Mouse (Mus musculus): ENCODE measurements at regions not wholly inside any gene's neighbourhood (a gene's known extent, or its start where the extent isn't known, plus 50 kb on each side); places are given as distances from the start of the nearest gene placed in this dataset.
A peak's percentile ranks its signal among the peaks of the same experiment; 100 is the strongest.

DNA sequence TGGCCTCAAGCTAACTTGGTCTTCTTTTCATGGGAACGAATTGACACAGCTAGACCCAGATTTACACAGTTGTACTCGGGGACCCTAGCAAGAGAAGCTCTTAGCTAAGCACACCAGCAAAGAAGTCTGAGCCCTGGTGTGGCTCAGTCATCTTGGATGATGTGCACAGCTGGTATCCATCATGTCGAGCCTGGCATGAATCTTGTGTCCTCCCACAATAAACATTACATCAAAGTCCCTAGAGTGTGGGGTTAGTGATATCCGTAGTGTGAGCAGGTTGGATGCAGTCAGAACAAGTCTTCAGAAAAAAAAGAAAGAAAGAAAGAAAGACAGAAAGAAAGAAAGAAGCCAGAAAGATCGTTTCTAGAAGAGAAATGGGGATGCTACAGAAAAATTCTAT lies 52.1 kb upstream of the Hmcn1 start:
- DNase-seq (ENCODE audit: low spot score in 2 of 2), result no peak

DNA sequence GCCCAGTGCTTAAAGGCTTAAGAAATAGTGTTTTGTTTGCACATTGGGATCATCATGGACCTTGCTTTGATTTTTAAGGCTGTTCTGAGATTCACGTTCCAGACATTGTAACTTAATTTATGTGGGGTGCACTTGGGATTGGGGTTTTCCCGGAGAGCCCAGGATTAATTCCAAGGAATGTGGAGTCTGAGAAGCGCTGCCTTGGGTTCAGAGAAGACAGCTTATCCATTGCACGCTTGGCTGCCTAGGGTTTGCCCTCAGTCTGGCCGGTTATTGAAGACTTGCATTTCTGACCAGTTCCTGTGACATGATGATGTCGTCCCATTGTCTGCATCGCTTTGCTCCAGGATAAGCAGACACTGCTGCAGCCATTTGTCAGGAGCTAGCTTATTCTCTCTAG lies 53.4 kb upstream of the Hmcn1 start:
- no peak for DNase-seq (ENCODE audit: low spot score in 2 of 2)

DNA sequence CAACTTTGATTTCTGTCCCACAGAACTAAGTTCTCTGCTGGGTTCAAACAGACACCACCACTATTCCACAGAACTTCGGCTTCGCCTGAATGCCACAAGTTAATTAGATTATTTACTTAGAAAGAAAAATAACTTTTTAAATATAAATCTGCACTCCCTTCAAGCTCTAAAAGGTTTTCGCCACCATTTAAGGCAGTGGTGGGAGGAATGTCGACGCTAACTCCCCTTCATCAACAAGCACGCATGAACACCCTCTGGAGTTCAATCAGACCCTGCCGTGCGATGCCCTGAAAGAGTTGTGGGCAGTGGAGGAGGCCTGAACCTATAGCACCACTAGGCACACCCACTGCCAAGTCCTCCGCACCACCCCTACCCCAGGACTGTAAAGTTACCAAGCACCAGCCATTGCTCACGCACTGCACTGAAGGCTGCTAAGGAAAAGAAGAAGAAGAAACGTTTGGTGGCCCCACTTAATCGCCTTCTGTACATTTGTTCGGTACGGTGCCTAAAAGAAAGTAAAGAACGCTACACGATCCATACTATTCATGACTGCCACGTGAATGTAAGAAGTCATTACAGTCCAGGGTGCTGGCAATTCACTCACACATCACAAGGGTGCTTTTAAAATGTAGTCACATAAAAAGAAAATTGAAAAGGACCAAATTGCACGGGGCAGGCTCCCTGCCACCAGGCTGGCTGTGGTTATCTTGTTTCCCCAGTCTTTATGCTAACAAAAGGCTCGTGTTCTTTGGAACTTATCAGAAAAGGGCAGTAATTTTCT lies 56.7 kb upstream of the Hmcn1 start:
- no peak for DNase-seq (ENCODE audit: low spot score in 2 of 2)

DNA sequence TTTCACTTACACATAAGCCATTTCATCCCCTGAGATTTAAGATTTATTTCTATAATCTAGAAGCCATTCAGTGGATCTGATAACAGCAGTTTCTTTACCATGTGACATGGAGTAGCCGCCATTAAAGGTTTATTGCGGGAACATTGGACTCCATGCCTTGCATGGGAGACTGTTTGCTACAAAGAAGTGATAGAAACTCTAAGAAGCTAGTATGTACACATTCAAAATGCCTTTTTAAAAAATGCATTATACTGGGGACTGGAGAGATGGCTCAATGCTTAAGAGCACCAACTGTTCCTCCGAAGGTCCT lies 57.2 kb upstream of the Hmcn1 start:
- DNase-seq (ENCODE audit: low spot score in 2 of 2), result no peak

DNA sequence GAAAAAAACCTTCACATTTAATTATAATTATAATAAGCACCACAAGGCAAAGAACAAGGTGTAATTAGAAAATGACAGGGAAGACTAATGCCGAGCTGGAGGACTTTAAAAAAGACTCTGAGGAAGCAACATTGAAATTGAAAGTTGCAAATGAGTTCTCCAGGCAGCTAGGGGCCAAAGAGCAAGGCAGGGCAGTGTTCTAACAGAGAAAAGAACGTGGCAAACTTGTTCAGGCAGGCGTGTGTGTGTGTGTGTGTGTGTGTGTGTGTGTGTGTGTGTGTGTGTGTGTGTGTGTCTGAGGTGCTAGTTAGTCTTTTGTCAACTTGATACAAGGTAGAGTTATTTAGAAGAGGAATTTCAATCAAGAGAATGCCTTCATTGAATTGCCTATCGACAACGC lies 60.0 kb upstream of the Hmcn1 start:
- DNase-seq (ENCODE audit: low spot score in 2 of 2), result no peak

DNA sequence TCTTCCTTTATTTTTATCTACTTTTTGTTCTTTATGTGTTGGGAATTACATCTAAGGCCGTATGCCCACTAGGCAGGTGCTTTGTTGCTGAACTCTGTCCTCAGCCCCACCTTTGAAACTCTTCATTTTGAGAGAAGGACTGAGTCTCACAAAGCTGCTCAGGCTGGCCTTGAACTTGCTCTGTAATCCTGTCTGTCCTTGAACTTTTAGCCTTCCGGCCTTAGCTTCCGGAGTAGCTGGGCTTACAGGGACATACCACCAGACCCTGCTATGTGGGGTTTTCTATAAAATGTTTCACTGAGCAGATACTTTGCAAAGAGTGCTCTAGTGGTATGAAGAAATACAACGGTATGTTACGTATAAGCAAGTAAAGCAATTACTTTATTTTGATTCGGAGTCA lies 62.2 kb upstream of the Hmcn1 start:
- DNase-seq (ENCODE audit: low spot score in 2 of 2), result no peak

DNA sequence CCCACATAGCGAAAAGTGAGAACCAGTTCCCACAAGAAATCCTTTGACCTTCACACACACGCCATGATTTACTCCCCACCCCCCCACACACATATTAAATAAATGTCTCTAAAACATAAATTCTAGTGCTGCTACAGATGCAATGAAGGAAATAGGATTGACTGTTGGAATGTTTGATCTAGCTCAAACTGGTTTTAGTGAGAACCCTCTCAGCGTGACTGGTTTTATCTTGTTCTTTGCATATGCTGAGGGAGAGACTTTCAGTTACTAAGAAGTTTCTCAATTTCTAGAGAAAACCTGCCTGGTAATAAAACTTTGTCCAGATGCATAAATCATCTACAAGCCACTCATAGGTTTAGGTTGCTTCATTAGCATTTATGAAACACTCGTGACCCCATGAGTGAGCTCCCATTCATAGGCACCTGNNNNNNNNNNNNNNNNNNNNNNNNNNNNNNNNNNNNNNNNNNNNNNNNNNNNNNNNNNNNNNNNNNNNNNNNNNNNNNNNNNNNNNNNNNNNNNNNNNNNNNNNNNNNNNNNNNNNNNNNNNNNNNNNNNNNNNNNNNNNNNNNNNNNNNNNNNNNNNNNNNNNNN lies 66.4 kb upstream of the Hmcn1 start:
- DNase-seq (ENCODE audit: low spot score in 2 of 2), result no peak

DNA sequence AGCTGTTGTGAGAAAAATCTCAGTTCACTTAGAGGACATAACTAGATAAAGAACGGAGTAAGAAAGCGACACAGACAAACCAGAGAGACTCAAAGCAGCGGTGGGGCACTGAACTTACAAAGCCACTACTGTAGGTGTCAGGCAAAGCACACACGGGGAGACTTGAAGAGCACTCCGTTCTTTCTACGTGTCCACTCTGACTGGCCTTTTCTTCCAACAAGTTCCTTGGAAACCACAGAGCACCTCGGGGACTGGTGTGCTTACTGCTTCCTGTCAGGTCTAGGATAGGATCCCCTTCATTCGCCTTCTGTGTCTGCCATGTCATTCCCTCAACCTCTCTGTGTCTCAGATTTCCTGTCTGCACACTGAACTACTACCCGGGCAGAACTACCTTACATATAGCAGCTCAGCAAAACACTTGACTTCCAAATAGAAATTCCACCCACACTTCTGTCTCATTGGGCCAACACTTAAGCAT lies 71.9 kb upstream of the Hmcn1 start:
- no peak for DNase-seq (ENCODE audit: low spot score in 2 of 2)

DNA sequence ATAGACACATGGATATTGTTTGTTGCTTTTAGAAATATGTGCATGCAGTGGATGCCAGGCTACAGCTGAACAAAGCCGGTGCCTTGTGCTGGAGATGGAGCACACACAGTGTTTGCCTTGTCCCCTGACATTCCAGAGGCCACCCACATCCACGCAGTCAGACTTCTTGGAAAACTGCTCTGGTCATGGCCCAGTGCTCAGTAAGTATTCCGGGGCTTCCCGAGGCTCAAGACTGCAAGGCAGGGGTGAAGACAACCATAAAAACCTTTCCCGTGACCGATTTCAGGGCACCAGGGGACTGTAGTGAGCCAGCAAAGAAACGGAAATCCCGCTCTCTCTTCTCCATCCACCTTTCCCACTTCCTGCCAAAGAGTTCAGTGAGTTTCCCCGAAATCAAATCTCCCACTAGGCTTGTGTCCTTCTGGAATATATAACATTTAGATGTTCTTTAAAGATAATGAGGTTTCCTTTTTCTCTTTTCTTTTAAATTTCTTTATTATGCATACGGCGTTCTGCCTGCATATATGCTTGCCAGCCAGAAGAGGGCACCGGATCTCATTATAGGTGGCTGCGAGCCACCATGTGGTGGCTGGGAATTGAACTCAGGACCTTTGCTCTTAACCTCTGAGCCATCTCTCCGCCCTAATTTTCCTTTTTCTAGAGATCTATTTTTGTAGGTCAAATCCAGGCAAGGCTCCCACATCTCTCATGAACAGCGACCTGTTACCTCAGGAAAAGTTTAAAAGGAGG lies 73.3 kb upstream of the Hmcn1 start:
- DNase-seq (ENCODE audit: low spot score in 2 of 2), result no peak

DNA sequence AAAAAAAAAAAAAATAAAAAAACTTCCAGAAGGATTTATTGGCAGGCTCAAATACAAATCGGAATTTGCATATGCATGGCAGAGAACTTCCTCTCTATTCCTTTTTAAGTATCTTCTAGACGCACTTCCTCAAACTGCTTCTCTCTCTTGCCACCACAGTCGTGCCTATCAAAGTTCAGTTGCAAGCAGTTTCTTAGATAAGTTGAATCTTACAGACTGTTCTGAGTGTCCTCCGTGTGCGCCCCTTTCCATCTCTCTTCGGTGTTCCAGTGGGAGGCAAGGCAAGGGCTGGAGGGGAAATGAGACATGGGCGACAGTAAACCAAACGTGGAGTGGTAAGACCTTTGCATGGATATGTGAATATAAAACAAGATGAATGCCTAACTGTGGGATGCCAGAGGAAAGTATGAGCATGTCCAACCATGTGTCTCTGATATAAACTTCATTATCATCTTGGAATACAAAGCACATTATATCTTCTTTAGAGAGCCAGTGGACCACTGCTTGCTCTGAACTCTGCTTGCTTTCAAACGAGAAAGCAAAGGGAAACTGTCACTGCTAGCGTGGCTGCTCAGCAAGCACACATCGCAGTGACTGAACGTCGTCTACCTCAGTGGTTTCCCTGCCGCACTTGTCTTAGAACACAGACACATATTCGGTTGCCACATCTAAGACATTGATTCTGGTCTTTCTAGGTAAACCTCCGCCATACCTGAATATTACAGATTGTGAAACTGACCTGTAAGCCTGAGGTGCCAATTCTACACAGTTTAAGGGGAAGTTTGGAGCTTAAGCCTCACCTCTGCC lies 81.5 kb upstream of the Hmcn1 start:
- no peak for DNase-seq (ENCODE audit: low spot score in 2 of 2)

DNA sequence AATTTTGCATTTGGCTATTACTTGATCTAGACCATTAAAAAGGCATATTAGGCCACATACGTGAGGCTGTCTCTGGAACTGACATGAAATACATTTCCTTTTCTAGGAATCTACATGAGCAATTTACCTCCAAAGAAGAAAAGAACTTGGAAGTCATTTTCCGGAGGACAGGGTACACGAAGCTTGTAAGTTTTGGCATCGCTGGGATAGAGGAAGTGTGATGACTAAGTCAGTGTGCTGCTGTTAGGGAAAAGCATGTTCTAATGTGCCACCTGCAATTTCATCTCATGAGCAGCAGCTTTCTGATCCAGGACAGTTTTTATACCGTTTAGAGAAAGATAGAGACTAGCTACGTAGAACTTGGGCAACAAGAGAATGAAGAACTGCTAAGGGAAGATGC lies 82.3 kb upstream of the Hmcn1 start:
- no peak for DNase-seq (ENCODE audit: low spot score in 2 of 2)

DNA sequence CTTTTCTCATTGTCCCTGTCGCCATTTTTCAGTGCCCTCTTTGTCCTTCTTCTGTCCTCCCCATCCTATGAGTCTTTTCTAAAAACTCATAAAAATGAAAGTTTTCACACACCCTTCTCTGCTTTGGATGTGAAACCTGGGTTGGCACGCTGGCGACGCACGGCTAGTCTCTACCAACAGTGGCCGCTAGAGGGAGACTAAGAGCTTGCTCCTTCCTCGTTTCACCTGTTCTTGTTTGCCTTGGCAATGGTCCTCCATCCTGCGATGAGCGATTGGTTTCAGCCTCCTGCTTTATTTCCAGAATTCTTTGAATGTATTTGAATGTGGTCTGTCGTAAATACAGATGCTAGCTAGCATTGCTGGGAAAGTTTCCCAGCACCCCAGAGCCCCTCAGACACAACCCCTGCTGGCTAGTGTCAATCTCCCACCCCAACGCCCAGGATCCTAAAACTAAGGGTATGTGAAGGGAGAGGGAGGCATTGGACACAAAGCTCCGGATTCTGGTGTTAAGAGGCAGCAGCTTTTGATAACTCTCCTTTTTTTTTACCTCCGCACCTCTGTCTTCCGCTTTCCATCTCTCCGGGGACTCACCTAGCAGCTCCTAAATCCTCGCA lies 85.8 kb upstream of the Hmcn1 start:
- DNase-seq (ENCODE audit: low spot score in 2 of 2), result peak; percentile 81 to 84

DNA sequence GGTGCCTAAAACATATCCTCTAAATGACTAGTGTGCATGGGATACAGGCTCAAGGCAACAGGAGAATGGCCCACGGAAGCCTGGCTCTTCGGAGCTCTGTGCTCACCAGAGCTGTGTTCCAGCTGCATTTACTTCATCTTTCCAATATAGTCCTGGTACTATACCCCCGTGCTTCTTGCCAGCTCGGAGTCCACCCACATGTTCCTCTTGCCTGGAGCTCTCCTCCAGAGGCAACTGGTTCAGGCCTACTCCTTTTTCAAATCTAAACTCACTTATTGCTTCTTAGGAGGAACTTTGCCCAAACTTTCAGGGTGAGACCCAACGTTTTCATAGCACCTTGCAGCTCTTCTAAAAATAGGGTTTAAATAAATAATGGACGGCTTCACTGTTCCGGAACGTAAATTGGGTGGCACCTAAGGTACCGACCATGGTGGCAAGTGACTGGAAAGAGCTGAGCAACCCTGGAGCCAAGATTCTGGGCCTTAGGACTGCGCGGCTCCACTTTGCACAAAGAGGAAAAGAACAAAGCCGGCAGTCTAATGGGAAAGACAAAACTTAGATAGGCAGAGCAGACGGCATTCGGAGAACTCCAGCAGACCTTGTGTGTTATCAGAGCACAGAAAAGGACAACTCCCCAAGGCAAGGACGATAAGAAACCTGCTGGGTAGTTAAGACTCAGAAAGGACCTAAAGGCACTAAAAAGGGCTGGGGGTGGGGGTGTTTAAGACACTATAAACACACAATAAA lies 86.6 kb upstream of the Hmcn1 start:
- no peak for DNase-seq (ENCODE audit: low spot score in 2 of 2)

DNA sequence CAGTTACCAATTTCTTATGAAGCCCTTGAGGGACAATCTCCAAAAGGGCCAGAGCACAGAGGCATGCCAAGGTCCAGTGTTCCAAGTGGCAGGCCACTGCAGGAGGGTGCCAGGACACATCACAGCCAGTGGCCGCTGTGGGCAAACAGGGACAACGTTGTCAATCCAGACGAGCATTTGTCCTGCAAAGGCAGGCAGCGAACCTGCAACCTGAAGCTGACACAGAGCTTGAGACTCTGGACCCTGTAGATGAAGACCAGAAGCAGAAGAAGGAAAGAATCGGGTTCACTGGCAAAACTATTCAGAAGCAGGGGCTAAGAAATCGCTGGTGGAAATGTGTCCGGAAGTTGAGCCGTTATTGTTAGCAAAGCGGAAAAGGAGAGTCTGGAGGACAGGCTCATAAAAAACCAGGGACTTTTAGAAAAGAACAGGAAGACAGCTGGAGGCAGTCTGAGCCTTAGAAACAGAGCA lies 87.3 kb upstream of the Hmcn1 start:
- DNase-seq (ENCODE audit: low spot score in 2 of 2), result no peak

DNA sequence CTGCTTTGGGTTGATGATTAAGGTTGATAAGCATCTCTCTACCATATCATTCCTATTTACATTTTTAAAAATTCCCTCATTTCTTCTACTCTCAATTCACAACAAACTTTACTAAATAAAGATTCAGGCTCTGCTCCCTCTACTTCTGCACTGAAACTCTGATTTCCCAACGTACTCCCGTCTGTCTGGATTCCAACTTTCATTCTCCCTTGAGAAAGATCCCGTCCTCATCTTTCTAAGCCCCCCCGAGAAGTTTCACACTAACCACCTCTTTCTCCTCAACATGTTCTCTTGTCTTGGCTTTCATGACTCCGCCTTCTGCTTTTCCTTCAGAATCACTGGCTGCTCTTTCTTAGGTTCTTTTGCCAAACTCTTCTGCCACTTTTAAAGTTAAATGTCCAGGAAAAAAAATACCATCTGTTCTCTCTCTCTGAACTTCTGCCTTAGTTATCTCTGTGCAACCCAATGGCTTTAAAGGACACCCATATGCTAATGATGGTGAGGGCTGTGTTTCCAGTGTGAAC lies 89.3 kb upstream of the Hmcn1 start:
- no peak for DNase-seq (ENCODE audit: low spot score in 2 of 2)

DNA sequence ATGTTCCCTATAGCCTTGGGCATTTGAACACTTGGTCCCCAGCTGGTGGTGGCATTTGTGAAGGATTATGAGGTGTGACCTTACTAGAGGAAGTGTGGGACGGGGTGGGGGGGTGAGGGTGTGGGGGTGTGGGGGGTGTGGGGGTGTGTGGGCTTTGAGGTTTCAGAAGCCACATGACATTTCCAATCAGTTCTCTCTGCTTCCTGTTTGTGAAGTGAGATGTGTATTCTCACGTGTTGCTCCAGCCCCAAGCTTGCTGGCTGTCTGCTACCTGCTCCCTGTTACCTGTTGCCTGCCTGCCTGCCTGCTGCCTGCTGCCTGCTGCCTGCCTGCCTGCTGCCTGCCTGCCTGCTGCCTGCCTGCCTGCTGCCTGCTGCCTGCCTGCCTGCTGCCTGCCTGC lies 90.6 kb upstream of the Hmcn1 start:
- DNase-seq (ENCODE audit: low spot score in 2 of 2), result no peak

DNA sequence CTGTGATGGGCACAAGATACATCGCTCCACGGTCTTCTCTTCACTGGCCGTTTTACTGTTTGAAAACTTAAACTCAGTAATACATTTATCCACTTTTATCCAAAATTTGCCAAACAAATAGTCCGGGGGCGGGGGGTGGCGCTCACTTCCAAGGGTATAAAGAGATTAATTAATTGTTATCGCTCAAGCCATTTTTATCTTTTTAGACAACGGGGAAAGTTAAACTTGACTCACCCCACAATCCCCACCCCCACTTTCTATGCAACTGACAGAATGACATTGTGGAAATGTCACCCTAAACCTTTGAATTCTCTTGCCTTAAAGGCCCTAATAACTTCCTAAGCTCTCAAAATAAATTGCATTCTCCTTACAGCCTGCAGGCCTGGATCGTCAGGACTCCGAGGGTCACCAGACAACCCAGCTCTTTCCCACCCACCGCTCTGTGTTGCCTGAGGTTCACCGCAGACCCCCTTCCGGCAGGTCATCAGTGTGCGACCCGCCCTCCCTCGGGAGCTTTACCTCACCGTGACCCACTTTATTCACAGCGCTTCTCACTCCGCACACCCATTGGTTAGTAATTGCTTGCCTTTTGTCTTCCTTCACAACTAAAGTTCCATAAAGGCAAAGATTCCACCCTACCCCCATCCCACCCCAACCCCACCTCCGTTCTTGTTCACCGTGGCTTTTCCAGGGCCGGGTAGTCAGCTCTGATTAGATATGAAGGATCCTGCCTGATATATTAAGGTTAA lies 93.0 kb upstream of the Hmcn1 start:
- no peak for DNase-seq (ENCODE audit: low spot score in 2 of 2)

DNA sequence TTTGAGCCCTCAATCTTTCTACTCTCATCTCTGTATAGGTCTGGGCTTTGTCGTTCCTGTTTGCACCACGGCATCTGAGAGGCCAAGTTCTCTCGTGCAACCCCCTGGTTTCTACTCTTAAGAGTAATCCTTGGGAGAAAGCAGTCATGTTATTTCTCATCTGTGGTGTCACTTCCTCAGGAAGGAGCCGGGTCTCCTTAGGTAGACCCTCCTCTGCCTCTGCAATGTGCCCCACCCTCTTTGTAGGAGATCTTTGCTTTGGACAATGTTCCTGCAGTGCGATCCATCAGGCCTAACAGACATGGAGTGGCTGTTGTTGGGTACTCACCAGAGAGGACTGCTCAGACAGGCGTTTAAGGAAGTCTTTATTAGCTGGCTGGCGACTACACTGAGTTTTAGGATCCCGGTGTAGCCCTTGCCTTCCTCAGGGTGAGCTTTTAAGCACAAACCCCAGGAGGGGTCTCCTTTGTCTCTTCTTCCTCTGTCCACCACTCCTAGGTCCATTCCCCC lies 94.0 kb upstream of the Hmcn1 start:
- no peak for DNase-seq (ENCODE audit: low spot score in 2 of 2)

DNA sequence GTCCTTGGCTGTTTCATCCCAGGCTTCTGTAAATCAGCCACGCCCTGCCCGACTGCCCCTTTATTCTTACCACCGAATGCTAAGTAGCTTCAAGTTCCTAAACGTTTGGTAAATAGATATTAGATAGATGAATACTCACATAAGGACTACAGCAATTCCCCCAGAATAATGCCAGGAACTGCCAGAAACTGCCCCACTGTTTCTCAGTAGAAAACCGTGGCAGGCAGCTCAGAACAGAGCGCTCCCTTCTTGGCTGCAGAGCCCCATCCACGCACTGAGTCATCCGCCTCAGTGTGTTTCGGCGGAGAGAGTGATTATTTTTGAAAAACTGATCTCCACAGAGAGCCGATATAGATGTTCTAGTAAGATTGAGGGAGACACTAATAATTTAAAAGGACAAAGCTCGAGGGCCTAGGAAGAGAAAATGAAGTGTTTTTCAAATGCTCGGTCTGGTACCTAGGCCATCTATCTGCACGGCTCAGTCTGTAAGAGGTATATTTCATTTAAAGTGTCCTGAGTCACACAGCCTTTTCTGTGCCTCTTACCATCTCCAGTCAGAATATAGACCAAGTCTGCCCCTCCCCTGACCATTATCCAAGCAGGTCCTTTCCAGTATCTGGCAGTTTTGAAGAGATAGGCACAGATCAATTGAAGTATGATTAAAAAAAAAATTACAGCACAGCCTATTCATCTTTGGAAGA lies 94.4 kb upstream of the Gm47985 start:
- DNase-seq (ENCODE audit: low spot score in 2 of 2), result peak in 1 of 2 experiments; percentile 39
